Mouse (Mus musculus): ENCODE measurements at regions not wholly inside any gene's neighbourhood (a gene's known extent, or its start where the extent isn't known, plus 50 kb on each side); places are given as distances from the start of the nearest gene placed in this dataset.

DNA sequence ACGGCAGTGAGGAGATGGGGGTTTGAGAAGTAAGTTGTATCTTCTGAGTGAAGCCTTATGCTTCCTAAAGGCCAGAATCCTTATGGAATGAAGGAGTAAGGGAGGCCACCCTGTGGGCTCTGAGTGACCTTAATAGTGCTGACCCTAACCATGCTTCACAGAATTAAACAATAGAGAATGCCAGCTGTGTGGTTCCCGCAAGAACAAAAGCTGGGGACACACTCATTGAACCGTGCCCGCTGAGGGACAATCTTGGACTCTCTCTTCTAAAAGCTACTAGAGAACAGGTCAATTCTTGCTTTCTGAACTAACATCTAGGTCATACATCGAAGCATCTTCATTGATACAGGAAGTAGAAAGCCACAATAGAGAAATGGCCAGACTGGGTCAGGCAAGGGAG lies 223.3 kb upstream of the Pabpc6 start:
- no peaks in the 10 kb centered on the region for H3K27me3 ChIP-seq (ENCODE audit: control insufficient read depth in 1 of 2, insufficient read depth in 2 of 2, low read length in 2 of 2)
- H3K36me3 ChIP-seq (ENCODE audit: control insufficient read depth in 1 of 2, insufficient read depth in 2 of 2, low read length in 2 of 2): no peaks in the 10 kb centered on the region
- H3K9me3 ChIP-seq (replicated peaks; ENCODE audit: insufficient read depth, low read length): no peaks in the 10 kb centered on the region
- no peak overlapping the region for H3K4me3 ChIP-seq (ENCODE audit: control insufficient read depth in 1 of 2, insufficient read depth in 1 of 2, low read depth in 2 of 2, low read length in 2 of 2)
- DNase-seq (ENCODE audit: low read depth, low spot score): no peak
- TF ChIP-seq E2F4 (IDR thresholded peaks at IDR 0.05; ENCODE audit: borderline replicate concordance, low read depth, low read length) (no peak), TCF12 (IDR thresholded peaks at IDR 0.05; ENCODE audit: low read depth, low read length) (no peak), JUND (IDR thresholded peaks at IDR 0.05; ENCODE audit: low read depth, low read length) (no peak), CTCF (IDR thresholded peaks at IDR 0.05 in 2 of 3, conservative IDR thresholded peaks at IDR 0.05 in 1 of 3; ENCODE audit: control insufficient read depth in 1 of 3, insufficient read depth in 1 of 3, low read depth in 2 of 3, low read length in 3 of 3, poor library complexity in 1 of 3, severe bottlenecking in 1 of 3) (no peak)
- no peak overlapping the region for H3K27ac ChIP-seq (ENCODE audit: control insufficient read depth, low read depth, low read length)
- no peaks in the 10 kb centered on the region for H3K79me2 ChIP-seq (ENCODE audit: control insufficient read depth, insufficient read depth, low read length, poor library complexity)
- no peaks in the 10 kb centered on the region for H3K4me1 ChIP-seq (ENCODE audit: control insufficient read depth in 1 of 2, insufficient read depth in 2 of 2, low read length in 2 of 2)
- no peak overlapping the region for H3K9ac ChIP-seq (ENCODE audit: control insufficient read depth, low read depth, low read length, poor library complexity, severe bottlenecking)

DNA sequence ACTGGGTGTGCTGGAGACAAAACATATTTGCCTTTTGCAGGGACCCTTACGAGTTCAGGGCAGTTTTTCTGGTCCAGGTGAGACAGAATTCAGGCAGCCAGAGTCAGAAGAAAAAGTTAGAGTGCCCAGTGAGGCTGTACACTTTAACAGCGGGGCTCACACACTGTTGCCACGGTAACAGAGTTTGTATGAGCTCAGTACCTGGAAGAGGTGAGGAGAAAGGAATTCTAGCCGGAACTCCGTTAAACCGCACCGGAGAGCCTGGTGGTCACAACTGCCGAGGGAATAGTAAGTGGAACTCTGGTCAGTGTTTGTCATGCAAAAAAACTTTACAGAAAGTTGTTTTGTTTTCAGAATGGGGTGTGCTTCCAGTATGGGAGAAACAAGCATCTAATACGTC lies 222.6 kb upstream of the Pabpc6 start:
- no peak overlapping the region for H3K4me3 ChIP-seq (ENCODE audit: control insufficient read depth in 1 of 2, insufficient read depth in 1 of 2, low read depth in 2 of 2, low read length in 2 of 2)
- no peaks in the 10 kb centered on the region for H3K4me1 ChIP-seq (ENCODE audit: control insufficient read depth in 1 of 2, insufficient read depth in 2 of 2, low read length in 2 of 2)
- no peaks in the 10 kb centered on the region for H3K27me3 ChIP-seq (ENCODE audit: control insufficient read depth in 1 of 2, insufficient read depth in 2 of 2, low read length in 2 of 2)
- H3K36me3 ChIP-seq (ENCODE audit: control insufficient read depth in 1 of 2, insufficient read depth in 2 of 2, low read length in 2 of 2): no peaks in the 10 kb centered on the region
- no peak overlapping the region for H3K27ac ChIP-seq (ENCODE audit: control insufficient read depth, low read depth, low read length)
- TF ChIP-seq USF2 (IDR thresholded peaks at IDR 0.05; ENCODE audit: borderline replicate concordance in 1 of 2, insufficient read depth in 1 of 2, low read depth in 1 of 2, low read length in 2 of 2): no peak
- TF ChIP-seq CHD1 (IDR thresholded peaks at IDR 0.05; ENCODE audit: low read depth, low read length): no peak
- TF ChIP-seq ELF1 (IDR thresholded peaks at IDR 0.05; ENCODE audit: low read depth, low read length): no peak
- no peak for TF ChIP-seq CTCF (IDR thresholded peaks at IDR 0.05 in 2 of 3, conservative IDR thresholded peaks at IDR 0.05 in 1 of 3; ENCODE audit: control insufficient read depth in 1 of 3, insufficient read depth in 1 of 3, low read depth in 2 of 3, low read length in 3 of 3, poor library complexity in 1 of 3, severe bottlenecking in 1 of 3)
- TF ChIP-seq EP300 (IDR thresholded peaks at IDR 0.05; ENCODE audit: low read depth in 1 of 2, low read length in 2 of 2): no peak
- no peak for TF ChIP-seq SMC3 (IDR thresholded peaks at IDR 0.05; ENCODE audit: low read depth, low read length)
- H3K79me2 ChIP-seq (ENCODE audit: control insufficient read depth, insufficient read depth, low read length, poor library complexity): no peaks in the 10 kb centered on the region
- no peaks in the 10 kb centered on the region for H3K9me3 ChIP-seq (replicated peaks; ENCODE audit: insufficient read depth, low read length)
- no peak for DNase-seq (ENCODE audit: low read depth, low spot score)
- H3K9ac ChIP-seq (ENCODE audit: control insufficient read depth, low read depth, low read length, poor library complexity, severe bottlenecking): no peak overlapping the region

DNA sequence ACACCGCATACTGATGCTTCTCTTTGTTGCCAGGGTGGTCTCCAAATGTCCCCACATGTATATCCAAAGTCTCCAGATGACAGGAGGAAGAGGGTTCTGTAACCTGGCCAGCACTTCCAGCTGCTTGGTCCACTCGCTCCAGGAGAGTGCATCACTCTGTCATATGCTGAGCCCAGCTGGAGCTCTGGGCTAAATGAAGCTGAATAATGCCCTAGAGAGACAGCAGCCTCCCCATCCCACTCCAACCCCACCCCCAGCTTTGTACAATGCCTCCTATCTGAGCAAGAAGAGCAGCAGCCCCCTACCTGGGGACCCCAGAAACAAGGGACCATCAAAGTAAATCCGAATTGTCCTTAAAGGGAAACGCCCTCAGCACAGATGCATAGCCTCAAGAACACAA lies 219.0 kb upstream of the Pabpc6 start:
- no peaks in the 10 kb centered on the region for H3K27me3 ChIP-seq (ENCODE audit: control insufficient read depth in 1 of 2, insufficient read depth in 2 of 2, low read length in 2 of 2)
- H3K36me3 ChIP-seq (ENCODE audit: control insufficient read depth in 1 of 2, insufficient read depth in 2 of 2, low read length in 2 of 2): no peaks in the 10 kb centered on the region
- H3K79me2 ChIP-seq (ENCODE audit: control insufficient read depth, insufficient read depth, low read length, poor library complexity): no peaks in the 10 kb centered on the region

More for the DNA sequence above, 219.0 kb upstream of the Pabpc6 start:
- H3K4me3 ChIP-seq (ENCODE audit: control insufficient read depth in 1 of 2, insufficient read depth in 1 of 2, low read depth in 2 of 2, low read length in 2 of 2): no peak overlapping the region
- TF ChIP-seq TCF12 (IDR thresholded peaks at IDR 0.05; ENCODE audit: low read depth, low read length) (no peak), TBP (IDR thresholded peaks at IDR 0.05; ENCODE audit: low read depth, low read length) (no peak), USF1 (IDR thresholded peaks at IDR 0.05; ENCODE audit: low read depth, low read length) (no peak), UBTF (IDR thresholded peaks at IDR 0.05; ENCODE audit: borderline replicate concordance, insufficient read depth, low read depth, low read length) (no peak)
- H3K9ac ChIP-seq (ENCODE audit: control insufficient read depth, low read depth, low read length, poor library complexity, severe bottlenecking): no peak overlapping the region
- H3K9me3 ChIP-seq (replicated peaks; ENCODE audit: insufficient read depth, low read length): no peaks in the 10 kb centered on the region
- DNase-seq (ENCODE audit: low read depth, low spot score): no peak
- H3K4me1 ChIP-seq (ENCODE audit: control insufficient read depth in 1 of 2, insufficient read depth in 2 of 2, low read length in 2 of 2): no peaks in the 10 kb centered on the region
- H3K27ac ChIP-seq (ENCODE audit: control insufficient read depth, low read depth, low read length): no peak overlapping the region
